Mouse (Mus musculus) thymus, postnatal 10 days (tissue): ENCODE data around the gene Tenm2.

Experiments
- DNase-seq, 2 experiments: peaks; one replicate each; pipeline ENCODE4 v3.0.0; 2021; ENCODE audit warnings: low spot score in 2 of 2

Gene Tenm2

GRCm38 (mm10) chr11:36277192-36277902 is 958.4 kb downstream of the Tenm2 start:
- DNase-seq = no peak

- no peak for DNase-seq
These were observed 959.7 kb downstream of the Tenm2 start for GRCm38 (mm10) chr11:36276015-36276414.

- DNase-seq = no peak
These were observed 963.6 kb downstream of the Tenm2 start for GRCm38 (mm10) chr11:36272149-36272548.

GRCm38 (mm10) chr11:36269945-36270344 is 965.8 kb downstream of the Tenm2 start:
- no peak for DNase-seq

- DNase-seq = no peak
These were observed 970.8 kb downstream of the Tenm2 start for GRCm38 (mm10) chr11:36264776-36265466.

- DNase-seq = no peak
These were observed 971.9 kb downstream of the Tenm2 start for GRCm38 (mm10) chr11:36263840-36264239.

- DNase-seq = no peak
These were observed 978.6 kb downstream of the Tenm2 start for GRCm38 (mm10) chr11:36257187-36257586.

GRCm38 (mm10) chr11:36256747-36257146 is 979.0 kb downstream of the Tenm2 start:
- no peak for DNase-seq

- DNase-seq = no peak
These were observed 981.7 kb downstream of the Tenm2 start for GRCm38 (mm10) chr11:36254019-36254418.

- DNase-seq = no peak
These were observed 985.7 kb downstream of the Tenm2 start for GRCm38 (mm10) chr11:36250111-36250510.

- no peak for DNase-seq
These were observed 989.6 kb downstream of the Tenm2 start for GRCm38 (mm10) chr11:36246152-36246551.

- DNase-seq = no peak
These were observed 991.3 kb downstream of the Tenm2 start for GRCm38 (mm10) chr11:36244491-36244882.

- DNase-seq = no peak
These were observed 991.8 kb downstream of the Tenm2 start for GRCm38 (mm10) chr11:36243747-36244490.

- DNase-seq = no peak
These were observed 996.9 kb downstream of the Tenm2 start for GRCm38 (mm10) chr11:36238890-36239289.

- no peak for DNase-seq
These were observed 1007.1 kb downstream of the Tenm2 start for GRCm38 (mm10) chr11:36228654-36229053.

- no peak for DNase-seq
These were observed 1007.6 kb downstream of the Tenm2 start for GRCm38 (mm10) chr11:36228196-36228595.

GRCm38 (mm10) chr11:36226061-36226460 is 1009.7 kb downstream of the Tenm2 start:
- DNase-seq = no peak

GRCm38 (mm10) chr11:36223716-36224439 is 1011.9 kb downstream of the Tenm2 start:
- no peak for DNase-seq

GRCm38 (mm10) chr11:36222071-36222470 is 1013.7 kb downstream of the Tenm2 start:
- DNase-seq = no peak

GRCm38 (mm10) chr11:36221271-36221975 is 1014.3 kb downstream of the Tenm2 start:
- peak in 1 of 2 experiments; percentile 13 for DNase-seq

- no peak for DNase-seq
These were observed 1015.1 kb downstream of the Tenm2 start for GRCm38 (mm10) chr11:36220651-36221050.
